Mouse (Mus musculus) CH12.LX (cell line): ENCODE data around the gene Gm4881. TPM values are rescaled to one million over a fixed set of nuclear protein-coding genes. Genes with fewer than 3 reads are reported as not detected.
A peak's percentile ranks its signal among the peaks of the same experiment; 100 is the strongest.

ENCODE experiments used
- DNase-seq: peaks from one replicate; pipeline ENCODE4 v3.0.0-alpha.2; 2013; ENCODE audit errors: extremely low read depth
- H3K27ac ChIP-seq: 2 replicates; pipeline ENCODE4 v1.5.1; 2012; ENCODE audit warnings: low read depth, mild to moderate bottlenecking, control low read depth, moderate library complexity; ENCODE audit not compliant: insufficient read depth
- H3K27me3 ChIP-seq: replicated peaks from 2 replicates; pipeline ENCODE3; 2012; ENCODE audit warnings: inconsistent platforms
- H3K36me3 ChIP-seq, 2 experiments: replicated peaks in 1 of 2; 2 replicates each; pipeline versions ENCODE3 to v1.6.1; 2012; ENCODE audit warnings: inconsistent platforms in 1 of 2, low read length in 1 of 2, mild to moderate bottlenecking in 1 of 2, mixed read lengths in 1 of 2, moderate library complexity in 1 of 2; ENCODE audit not compliant: control insufficient read depth in 1 of 2, insufficient read depth in 1 of 2
- H3K4me1 ChIP-seq, 2 experiments: 2 replicates each; pipeline ENCODE4 v1.6.1; 2012; ENCODE audit warnings: inconsistent platforms in 1 of 2, moderate library complexity in 1 of 2; ENCODE audit not compliant: insufficient read depth in 2 of 2, control insufficient read depth in 1 of 2
- H3K4me2 ChIP-seq: 2 replicates; pipeline ENCODE4 v1.6.1; 2012; ENCODE audit warnings: low read depth, mild to moderate bottlenecking, control low read depth; ENCODE audit not compliant: poor library complexity, insufficient read depth, severe bottlenecking
- H3K4me3 ChIP-seq, 3 experiments: fragments of 150-350 bp in 1 of 3; sonication (generic) in 1 of 3; replicated peaks in 1 of 3; 2 replicates each; pipeline versions ENCODE3 to v1.5.1; 2011 to 2012; ENCODE audit warnings: low read depth in 2 of 3, low read length in 2 of 3, mild to moderate bottlenecking in 2 of 3, moderate library complexity in 2 of 3, control low read depth in 1 of 3, improper control_type of control experiment in 1 of 3, inconsistent platforms in 1 of 3, mixed read lengths in 1 of 3; ENCODE audit not compliant: poor library complexity in 1 of 3
- H3K79me2 ChIP-seq: replicated peaks from 2 replicates; pipeline ENCODE4 v1.6.1; 2012; ENCODE audit warnings: mild to moderate bottlenecking, moderate library complexity; ENCODE audit not compliant: control insufficient read depth, poor library complexity, insufficient read depth, severe bottlenecking; ENCODE audit errors: extremely low read depth
- H3K9ac ChIP-seq: 2 replicates; pipeline ENCODE4 v1.6.1; 2012; ENCODE audit warnings: low read depth, mild to moderate bottlenecking, control low read depth, moderate library complexity; ENCODE audit not compliant: insufficient read depth
- H3K9me3 ChIP-seq: replicated peaks from 2 replicates; pipeline ENCODE3; 2012; ENCODE audit warnings: low read length, inconsistent platforms, mixed read lengths
- CHD1 ChIP-seq: IDR thresholded peaks from 2 replicates; pipeline ENCODE4 v1.6.1; 2012; ENCODE audit warnings: low read depth, low read length, improper control_type of control experiment, inconsistent platforms
- CTCF ChIP-seq, 2 experiments: IDR thresholded peaks in 1 of 2; conservative IDR thresholded peaks in 1 of 2; 2 replicates each; pipeline ENCODE4 v1.5.1; 2011 to 2012; ENCODE audit warnings: low read depth in 2 of 2, low read length in 2 of 2, improper control_type of control experiment in 1 of 2, inconsistent platforms in 1 of 2, mild to moderate bottlenecking in 1 of 2, moderate library complexity in 1 of 2
- E2F4 ChIP-seq: IDR thresholded peaks from 2 replicates; pipeline ENCODE4 v1.6.1; 2011; ENCODE audit warnings: low read depth, low read length, improper control_type of control experiment; ENCODE audit not compliant: insufficient replicate concordance
- ELF1 ChIP-seq: IDR thresholded peaks from 2 replicates; pipeline ENCODE4 v1.6.1; 2014; ENCODE audit warnings: low read depth, mild to moderate bottlenecking, inconsistent platforms, low read length, improper control_type of control experiment
- EP300 ChIP-seq: IDR thresholded peaks from 2 replicates; pipeline ENCODE4 v1.6.1; 2011; ENCODE audit warnings: low read length, improper control_type of control experiment
- HCFC1 ChIP-seq: IDR thresholded peaks from 2 replicates; pipeline ENCODE4 v1.6.1; 2012; ENCODE audit warnings: low read depth, mild to moderate bottlenecking, inconsistent platforms, low read length, improper control_type of control experiment
- IRF4 ChIP-seq: IDR thresholded peaks from 2 replicates; pipeline ENCODE4 v1.6.1; 2014; ENCODE audit warnings: low read depth, mild to moderate bottlenecking, inconsistent platforms, low read length, improper control_type of control experiment
- JUN ChIP-seq: IDR thresholded peaks from 2 replicates; pipeline ENCODE4 v1.6.1; 2011; ENCODE audit warnings: low read depth, mild to moderate bottlenecking, low read length, improper control_type of control experiment, moderate library complexity; ENCODE audit not compliant: insufficient read depth
- JUND ChIP-seq: conservative IDR thresholded peaks from 2 replicates; pipeline ENCODE4 v1.6.1; 2011; ENCODE audit warnings: low read depth, low read length, improper control_type of control experiment
- KAT2A ChIP-seq: IDR thresholded peaks from 2 replicates; pipeline ENCODE4 v1.6.1; 2012; ENCODE audit warnings: low read length, improper control_type of control experiment, inconsistent platforms; ENCODE audit not compliant: insufficient replicate concordance
- MAFK ChIP-seq: IDR thresholded peaks from 2 replicates; pipeline ENCODE4 v1.6.1; 2011; ENCODE audit warnings: low read length, improper control_type of control experiment; ENCODE audit not compliant: insufficient replicate concordance
- MAX ChIP-seq: IDR thresholded peaks from 2 replicates; pipeline ENCODE4 v1.6.1; 2011; ENCODE audit warnings: low read length, improper control_type of control experiment
- MAZ ChIP-seq: IDR thresholded peaks from 2 replicates; pipeline ENCODE4 v1.6.1; 2012; ENCODE audit warnings: low read depth, mild to moderate bottlenecking, inconsistent platforms, low read length, improper control_type of control experiment, moderate library complexity
- MEF2A ChIP-seq: IDR thresholded peaks from 2 replicates; pipeline ENCODE4 v1.6.1; 2014; ENCODE audit warnings: low read depth, mild to moderate bottlenecking, inconsistent platforms, low read length, improper control_type of control experiment, borderline replicate concordance
- MXI1 ChIP-seq: IDR thresholded peaks from 2 replicates; pipeline ENCODE4 v1.6.1; 2011; ENCODE audit warnings: mild to moderate bottlenecking, low read depth, low read length, improper control_type of control experiment
- MYC ChIP-seq: IDR thresholded peaks from 2 replicates; pipeline ENCODE4 v1.6.1; 2011; ENCODE audit warnings: low read depth, mild to moderate bottlenecking, improper control_type of control experiment, low read length
- NELFE ChIP-seq: IDR thresholded peaks from 2 replicates; pipeline ENCODE4 v1.6.1; 2011; ENCODE audit warnings: low read depth, low read length, improper control_type of control experiment
- NRF1 ChIP-seq: IDR thresholded peaks from 2 replicates; pipeline ENCODE4 v1.6.1; 2014; ENCODE audit warnings: low read depth, mild to moderate bottlenecking, inconsistent platforms, low read length, improper control_type of control experiment, moderate library complexity
- PAX5 ChIP-seq: IDR thresholded peaks from 2 replicates; pipeline ENCODE4 v1.6.1; 2012; ENCODE audit warnings: low read length, inconsistent platforms, mixed read lengths
- POLR2A ChIP-seq: IDR thresholded peaks from 2 replicates; pipeline ENCODE4 v1.6.1; 2011; ENCODE audit warnings: low read depth, mild to moderate bottlenecking, improper control_type of control experiment, low read length
- POLR2AphosphoS2 ChIP-seq: IDR thresholded peaks from 2 replicates; pipeline ENCODE4 v1.6.1; 2011; ENCODE audit warnings: low read depth, low read length, improper control_type of control experiment
- RAD21 ChIP-seq: IDR thresholded peaks from 2 replicates; pipeline ENCODE4 v1.6.1; 2011; ENCODE audit warnings: low read depth, mild to moderate bottlenecking, low read length, improper control_type of control experiment, moderate library complexity
- RCOR1 ChIP-seq: conservative IDR thresholded peaks from 2 replicates; pipeline ENCODE4 v1.6.1; 2012; ENCODE audit warnings: low read depth, mild to moderate bottlenecking, inconsistent platforms, low read length, improper control_type of control experiment
- SIN3A ChIP-seq: IDR thresholded peaks from 2 replicates; pipeline ENCODE4 v1.6.1; 2012; ENCODE audit warnings: low read length, improper control_type of control experiment, inconsistent platforms
- TBP ChIP-seq: conservative IDR thresholded peaks from 2 replicates; pipeline ENCODE4 v1.6.1; 2011; ENCODE audit warnings: low read depth, low read length, improper control_type of control experiment
- TCF12 ChIP-seq: IDR thresholded peaks from 2 replicates; pipeline ENCODE4 v1.6.1; 2014; ENCODE audit warnings: low read depth, mild to moderate bottlenecking, inconsistent platforms, low read length, improper control_type of control experiment
- UBTF ChIP-seq: IDR thresholded peaks from 2 replicates; pipeline ENCODE4 v1.6.1; 2012; ENCODE audit warnings: low read depth, mild to moderate bottlenecking, inconsistent platforms, low read length, improper control_type of control experiment, moderate library complexity
- USF1 ChIP-seq: IDR thresholded peaks from 2 replicates; pipeline ENCODE4 v1.6.1; 2014; ENCODE audit warnings: low read depth, mild to moderate bottlenecking, inconsistent platforms, low read length, improper control_type of control experiment
- ZC3H11A ChIP-seq: IDR thresholded peaks from 2 replicates; pipeline ENCODE4 v1.6.1; 2012; ENCODE audit warnings: low read depth, mild to moderate bottlenecking, inconsistent platforms, low read length, improper control_type of control experiment
- ZKSCAN1 ChIP-seq: IDR thresholded peaks from 2 replicates; pipeline ENCODE4 v1.6.1; 2012; ENCODE audit warnings: low read depth, inconsistent platforms, low read length, improper control_type of control experiment, borderline replicate concordance
- ZMIZ1 ChIP-seq: IDR thresholded peaks from 2 replicates; pipeline ENCODE4 v1.6.1; 2012; ENCODE audit warnings: low read depth, mild to moderate bottlenecking, inconsistent platforms, low read length, improper control_type of control experiment
- ZNF384 ChIP-seq: IDR thresholded peaks from 2 replicates; pipeline ENCODE4 v1.6.1; 2012; ENCODE audit warnings: low read depth, low read length, improper control_type of control experiment, inconsistent platforms
- dilution Hi-C: fragments of 300-500 bp; cut with MboI; formaldehyde crosslinking; loops from 2 replicates; pipeline ENCODE4 v1.14.3; 2020; ENCODE audit warnings: low sequenced_read_pairs; ENCODE audit not compliant: extremely low pct_unique_long_range_greater_than_20kb, extremely low pct_ligation_motif_present
- in situ Hi-C: fragments of 300-500 bp; cut with MboI; formaldehyde crosslinking; loops from 3 replicates; pipeline ENCODE4 v1.14.3; 2019; ENCODE audit warnings: low sequenced_read_pairs, low pct_ligation_motif_present, low pct_unique_long_range_greater_than_20kb, mixed read lengths
- polyA plus RNA-seq: library from polyadenylated mRNA; unstranded; fragments of >175 nt; gene quantifications from 2 replicates; pipeline ENCODE4 v1.2.1, GENCODE M21; 2012; ENCODE audit warnings: low read depth; ENCODE audit not compliant: insufficient read length
- total RNA-seq, 2 experiments: library from RNA; depleted of rRNA; stranded (reverse); fragments of 300-350 nt in 1 of 2; fragments of >200 nt in 1 of 2; gene quantifications; 2 replicates each; pipeline ENCODE4 v1.2.3; 2012 to 2014

The Gm4881 gene
- total and polyA plus RNA-seq, 3 experiments = not detected

GRCm38 (mm10) chr7:24906551-24906950, 37.7 kb downstream of the Gm4881 start:
- dilution Hi-C loops = no loop called here
- in situ Hi-C loops = loop anchor here (10.0 kb wide), 1 partner anchor 52 kb away; no protein-coding TSS in a partner anchor
- Histone ChIP-seq H3K36me3 (peaks cover 39 to 63% of the 10 kb centered on the region in 2 experiments), H3K27ac (no peak overlapping the region), H3K9me3 (no peaks in the 10 kb centered on the region), H3K9ac (no peak overlapping the region), H3K4me2 (no peak overlapping the region), H3K4me3 (no peak overlapping the region), H3K4me1 (peaks cover 16 to 37% of the 10 kb centered on the region in 2 experiments), H3K79me2 (peaks cover 34% of the 10 kb centered on the region), H3K27me3 (no peaks in the 10 kb centered on the region)
- TF ChIP-seq MAZ = no peak
- TF ChIP-seq MAFK = no peak
- DNase-seq = no peak

GRCm38 (mm10) chr7:24904936-24905335, 39.4 kb downstream of the Gm4881 start:
- Histone ChIP-seq H3K9me3 (no peaks in the 10 kb centered on the region), H3K4me1 (peaks cover 19 to 48% of the 10 kb centered on the region in 2 experiments), H3K27me3 (no peaks in the 10 kb centered on the region), H3K79me2 (peaks cover 34% of the 10 kb centered on the region), H3K9ac (peak overlapping the region; percentile 79), H3K4me2 (peak overlapping the region; percentile 92), H3K36me3 (peaks cover 41 to 62% of the 10 kb centered on the region in 2 experiments), H3K4me3 (peak overlapping the region; percentile 69 to 79 (median 77)), H3K27ac (peak overlapping the region; percentile 15; the same call in 1 of the 2 replicates)
- DNase-seq = peak; percentile 86
- in situ Hi-C loops (loop anchor here (10.0 kb wide), 1 partner anchor 50 kb away; no protein-coding TSS in a partner anchor), dilution Hi-C loops (no loop called here)
- TF ChIP-seq MYC = peak; percentile 44; the same call in 1 of the 2 replicates
- TF ChIP-seq TCF12 = 0 out of 2 replicates have a peak, but pooled peaks have one; percentile 34
- TF ChIP-seq MAFK = no peak
- no peak for TF ChIP-seq RCOR1
- TF ChIP-seq POLR2A = no peak
- TF ChIP-seq HCFC1 = peak; percentile 55
- TF ChIP-seq SIN3A = peak; percentile 92
- no peak for TF ChIP-seq ZKSCAN1
- no peak for TF ChIP-seq POLR2AphosphoS2
- no peak for TF ChIP-seq PAX5
- peak; percentile 58 for TF ChIP-seq MXI1
- peak; percentile 60 for TF ChIP-seq RAD21
- TF ChIP-seq ZNF384 = no peak
- TF ChIP-seq ZMIZ1 = no peak
- TF ChIP-seq MEF2A = 0 out of 2 replicates have a peak, but pooled peaks have one; percentile 33
- TF ChIP-seq UBTF = no peak
- no peak for TF ChIP-seq EP300
- TF ChIP-seq KAT2A = no peak
- TF ChIP-seq ELF1 = peak; percentile 60
- no peak for TF ChIP-seq USF1
- no peak for TF ChIP-seq E2F4
- no peak; the same call in 1 of the 2 replicates for TF ChIP-seq IRF4
- no peak for TF ChIP-seq JUND
- peak; percentile 49; the same call in 1 of the 2 replicates for TF ChIP-seq NELFE
- no peak for TF ChIP-seq CHD1
- peak; percentile 14 to 83; a peak in 3 of 4 replicates for TF ChIP-seq CTCF (conservative IDR thresholded peaks at IDR 0.05 in 1 of 2, IDR thresholded peaks at IDR 0.05 in 1 of 2; ENCODE audit: low read depth in 2 of 2, low read length in 2 of 2)
- no peak for TF ChIP-seq TBP
- peak; percentile 23; the same call in 1 of the 2 replicates for TF ChIP-seq ZC3H11A
- TF ChIP-seq NRF1 = no peak
- peak; percentile 34; the same call in 1 of the 2 replicates for TF ChIP-seq MAX
- no peak for TF ChIP-seq JUN
- peak; percentile 92 for TF ChIP-seq MAZ
